Mouse (Mus musculus) stomach, embryonic 15.5 days (tissue): Measurements from ENCODE around the gene Twf2. TPM values are rescaled to one million over a fixed set of nuclear protein-coding genes. Genes with fewer than 3 reads are reported as not detected.

Experiments used
- ATAC-seq: fragments of 200-750 bp; cut with Nextera tagmentation; 2 replicates; pipeline ENCODE4 v1.8.0; 2017; ENCODE audit warnings: low read depth, moderate number of reproducible peaks, moderate TSS enrichment; ENCODE audit not compliant: insufficient read depth, low FRiP score
- H3K27ac ChIP-seq: fragments of 300-500 bp; sonication (generic); 2 replicates; pipeline ENCODE4 v1.5.1; 2015; ENCODE audit warnings: mild to moderate bottlenecking, inconsistent platforms
- H3K27me3 ChIP-seq: fragments of 300-500 bp; sonication (generic); replicated peaks from 2 replicates; pipeline ENCODE4 v1.6.1; 2015; ENCODE audit warnings: inconsistent platforms
- H3K36me3 ChIP-seq: fragments of 300-500 bp; sonication (generic); 2 replicates; pipeline ENCODE4 v1.6.1; 2015; ENCODE audit warnings: inconsistent platforms
- H3K4me1 ChIP-seq: fragments of 300-500 bp; sonication (generic); 2 replicates; pipeline ENCODE4 v1.6.1; 2015; ENCODE audit warnings: inconsistent platforms
- H3K4me2 ChIP-seq: fragments of 300-500 bp; sonication (generic); 2 replicates; pipeline ENCODE4 v1.6.1; 2015; ENCODE audit warnings: mild to moderate bottlenecking, inconsistent platforms
- H3K4me3 ChIP-seq: fragments of 300-500 bp; sonication (generic); replicated peaks from 2 replicates; pipeline ENCODE4 v1.5.1; 2015; ENCODE audit warnings: inconsistent platforms
- H3K9ac ChIP-seq: fragments of 300-500 bp; sonication (generic); 2 replicates; pipeline ENCODE4 v1.6.1; 2015; ENCODE audit warnings: inconsistent platforms
- H3K9me3 ChIP-seq: fragments of 300-500 bp; sonication (generic); 2 replicates; pipeline ENCODE4 v1.6.1; 2016; ENCODE audit warnings: inconsistent platforms
- WGBS: fragments of 180-500 bp; shearing (Covaris S2); methylation state at CpG from one replicate; pipeline ENCODE4 v1.1.7; 2015; 5-methylcytosine and 5-hydroxymethylcytosine counted together
- microRNA counts: library from miRNA; unstranded; fragments of <30 nt; microRNA quantifications from one replicate; lab custom pipeline; 2016
- microRNA-seq: library from miRNA; unstranded; fragments of <30 nt; microRNA quantifications from one replicate; pipeline ENCODE4, GENCODE M21; 2016
- polyA plus RNA-seq: library from polyadenylated mRNA; unstranded; fragments of >200 nt; fragmentation: Nextera tagmentation; extraction: Ambion mirVana; gene quantifications from 2 replicates; pipeline ENCODE4 v1.2.1, GENCODE M21; 2015

The Twf2 gene
- polyA plus RNA-seq, 1 experiment from 2014 or later, result 64.0 TPM

- 75% methylated on average over 2 of the region's 2 CpGs for WGBS
- H3K4me2 ChIP-seq, result no peak overlapping the region
Observed at GRCm38 (mm10) chr9:106254001-106254400, 51.1 kb downstream of the Twf2 start.

GRCm38 (mm10) chr9:106258412-106258811, 55.5 kb downstream of the Twf2 start:
- no peak for ATAC-seq
- Histone ChIP-seq H3K4me3 (no peak overlapping the region), H3K9me3 (no peaks in the 10 kb centered on the region), H3K36me3 (no peaks in the 10 kb centered on the region), H3K9ac (no peak overlapping the region), H3K4me1 (no peaks in the 10 kb centered on the region), H3K27me3 (no peaks in the 10 kb centered on the region), H3K4me2 (no peak overlapping the region), H3K27ac (no peak overlapping the region)
- 83% methylated on average over 4 of the region's 4 CpGs for WGBS

More at GRCm38 (mm10) chr9:106254001-106254400, 51.1 kb downstream of the Twf2 start:
- no peaks in the 10 kb centered on the region for H3K27me3 ChIP-seq
- H3K4me1 ChIP-seq, result peaks cover 20% of the 10 kb centered on the region
- H3K9ac ChIP-seq, result no peak overlapping the region
- H3K4me3 ChIP-seq, result no peak overlapping the region
- no peak overlapping the region for H3K27ac ChIP-seq
- H3K9me3 ChIP-seq, result no peaks in the 10 kb centered on the region
- H3K36me3 ChIP-seq, result no peaks in the 10 kb centered on the region
- ATAC-seq, result no peak

GRCm38 (mm10) chr9:106258990-106259389, 56.1 kb downstream of the Twf2 start:
- H3K4me3 ChIP-seq, result no peak overlapping the region
- no peak overlapping the region for H3K27ac ChIP-seq
- H3K27me3 ChIP-seq, result no peaks in the 10 kb centered on the region
- no peak overlapping the region for H3K9ac ChIP-seq
- 74% methylated on average over 5 of the region's 5 CpGs for WGBS
- no peak overlapping the region for H3K4me2 ChIP-seq
- H3K9me3 ChIP-seq, result no peaks in the 10 kb centered on the region
- no peaks in the 10 kb centered on the region for H3K36me3 ChIP-seq
- H3K4me1 ChIP-seq, result no peaks in the 10 kb centered on the region
- ATAC-seq, result no peak

- H3K4me3 ChIP-seq, result no peak overlapping the region
- H3K9ac ChIP-seq, result no peak overlapping the region
- no peaks in the 10 kb centered on the region for H3K27me3 ChIP-seq
- no peaks in the 10 kb centered on the region for H3K9me3 ChIP-seq
- H3K27ac ChIP-seq, result no peak overlapping the region
- H3K4me1 ChIP-seq, result no peaks in the 10 kb centered on the region
- H3K36me3 ChIP-seq, result no peaks in the 10 kb centered on the region
- 0 out of 2 replicates have a peak, but pooled peaks have one; percentile 21 for ATAC-seq
- no peak overlapping the region for H3K4me2 ChIP-seq
- WGBS, result 69% methylated on average over 6 of the region's 6 CpGs
Observed at GRCm38 (mm10) chr9:106261058-106261457, 58.1 kb downstream of the Twf2 start.

GRCm38 (mm10) chr9:106261491-106261890, 58.6 kb downstream of the Twf2 start:
- 73% methylated on average over 3 of the region's 3 CpGs for whole genome bisulfite sequencing
- H3K4me2 ChIP-seq, result no peak overlapping the region
- no peaks in the 10 kb centered on the region for H3K9me3 ChIP-seq
- H3K4me1 ChIP-seq, result no peaks in the 10 kb centered on the region
- H3K9ac ChIP-seq, result no peak overlapping the region
- ATAC-seq, result no peak
- H3K27me3 ChIP-seq, result no peaks in the 10 kb centered on the region
- H3K4me3 ChIP-seq, result no peak overlapping the region
- H3K36me3 ChIP-seq, result no peaks in the 10 kb centered on the region
- no peak overlapping the region for H3K27ac ChIP-seq

- H3K9ac ChIP-seq, result no peak overlapping the region
- no peaks in the 10 kb centered on the region for H3K36me3 ChIP-seq
- no peaks in the 10 kb centered on the region for H3K4me1 ChIP-seq
- no peaks in the 10 kb centered on the region for H3K9me3 ChIP-seq
- no peak overlapping the region for H3K27ac ChIP-seq
- H3K27me3 ChIP-seq, result no peaks in the 10 kb centered on the region
- H3K4me2 ChIP-seq, result no peak overlapping the region
- WGBS, result 74% methylated on average over 3 of the region's 3 CpGs
- H3K4me3 ChIP-seq, result no peak overlapping the region
- ATAC-seq, result no peak
Observed at GRCm38 (mm10) chr9:106262075-106262474, 59.2 kb downstream of the Twf2 start.

- Histone ChIP-seq H3K27ac (no peak overlapping the region), H3K9ac (no peak overlapping the region), H3K4me2 (no peak overlapping the region), H3K9me3 (no peaks in the 10 kb centered on the region), H3K36me3 (no peaks in the 10 kb centered on the region), H3K4me1 (peaks cover 2% of the 10 kb centered on the region; the same call in 1 of the 2 replicates), H3K27me3 (no peaks in the 10 kb centered on the region), H3K4me3 (no peak overlapping the region)
- 66% methylated on average over 9 of the region's 9 CpGs for WGBS
- no peak for ATAC-seq
Observed at GRCm38 (mm10) chr9:106263381-106263924, 60.5 kb downstream of the Twf2 start.

MicroRNAs encoded within 50 kb of the gene (microRNA counts, 519-probe panel; counts per million panel counts)
- microRNA mmu-let-7g (lab: Ali Mortazavi, UCI), result 4,368 counts per million, percentile 97 among the panel's probes with 10 or more counts

Small RNAs within 50 kb of the gene (microRNA-seq; reads per million reads assigned to microRNA genes)
- gene Mir135a-1 (12.6 reads per million, percentile 28 among the genes with 10 or more reads in this experiment), gene Mirlet7g (71,869 reads per million, percentile 100 among the genes with 10 or more reads in this experiment)

Other genes starting within 250 kb of the Twf2 start
- 2.8 and 2.9 TPM in 2 replicates for gene Col6a5, start 242.5 kb upstream of the Twf2 start, polyA plus RNA-seq
- 32.4 and 41.9 TPM in 2 replicates for gene Col6a4, start 106.3 kb upstream of the Twf2 start, polyA plus RNA-seq
- gene Glyctk, start 45.0 kb upstream of the Twf2 start, polyA plus RNA-seq, result 2.8 and 3.1 TPM in 2 replicates
- 19.7 and 20.4 TPM in 2 replicates for gene Wdr82, start 32.2 kb upstream of the Twf2 start, polyA plus RNA-seq
- 39.0 and 42.0 TPM in 2 replicates for gene Ppm1m, start 3.4 kb upstream of the Twf2 start, polyA plus RNA-seq
- 0.12 and 0.15 TPM in 2 replicates for gene Tlr9, start 19.5 kb downstream of the Twf2 start, polyA plus RNA-seq
- 109 TPM in 2 replicates for gene Alas1, start 45.5 kb downstream of the Twf2 start, polyA plus RNA-seq
- 24.7 and 25.4 TPM in 2 replicates for gene Poc1a, start 78.0 kb downstream of the Twf2 start, polyA plus RNA-seq
- gene Dusp7, start 165.5 kb downstream of the Twf2 start, polyA plus RNA-seq, result 16.8 and 17.1 TPM in 2 replicates
- 805 and 953 TPM in 2 replicates for gene Rpl29, start 226.3 kb downstream of the Twf2 start, polyA plus RNA-seq
- gene Acy1, start 235.2 kb downstream of the Twf2 start, polyA plus RNA-seq, result 37.9 and 50.7 TPM in 2 replicates
- 26.2 and 26.9 TPM in 2 replicates for gene Abhd14b, start 244.4 kb downstream of the Twf2 start, polyA plus RNA-seq
- gene Abhd14a, start 244.6 kb downstream of the Twf2 start, polyA plus RNA-seq, result 48.6 and 48.7 TPM in 2 replicates